Mouse (Mus musculus): ENCODE measurements at regions not wholly inside any gene's neighbourhood (a gene's known extent, or its start where the extent isn't known, plus 50 kb on each side); places are given as distances from the start of the nearest gene placed in this dataset.

DNA sequence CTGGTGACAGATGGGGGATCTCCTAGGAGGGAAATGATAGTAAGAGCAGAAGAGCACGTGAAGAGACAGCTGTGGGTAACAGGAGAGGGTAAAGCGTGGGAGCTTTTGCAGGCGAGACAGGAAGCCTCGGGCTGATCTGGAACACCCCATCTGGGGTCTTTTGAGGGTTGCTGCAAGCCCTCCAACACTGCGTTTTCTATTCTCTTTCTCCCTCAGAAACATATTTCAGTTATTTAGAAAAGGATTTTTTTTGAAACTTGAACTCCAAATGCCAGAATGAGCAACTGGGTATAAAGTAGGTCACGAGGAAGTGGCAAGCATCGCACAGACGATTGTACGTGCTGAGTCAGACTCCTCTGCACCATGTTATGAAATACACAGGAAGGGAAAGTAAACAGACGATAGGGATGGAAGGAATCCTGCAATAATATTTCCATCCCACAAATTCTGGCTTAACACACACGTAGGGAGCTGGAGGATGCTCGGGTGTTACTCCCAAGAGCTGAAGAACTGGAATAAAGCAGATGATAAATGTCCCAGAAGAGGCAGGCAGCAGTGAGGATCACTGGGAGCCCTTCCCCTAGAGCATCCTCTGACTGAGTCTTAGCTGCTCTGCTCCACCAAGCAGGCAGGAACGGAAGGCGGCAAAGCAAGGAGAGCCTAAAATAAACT is 86.0 kb upstream of the Gm9887 start:
- Histone ChIP-seq H3K27ac (peak overlapping the region; percentile 46), H3K4me3 (no peak overlapping the region; the same call in 1 of the 2 replicates)
- no peak for DNase-seq (ENCODE audit: low spot score in 2 of 2)
- no peak for TF ChIP-seq CTCF (conservative IDR thresholded peaks at IDR 0.05)

- H3K27ac ChIP-seq: peak overlapping the region; percentile 43; the same call in 1 of the 2 replicates
- DNase-seq (ENCODE audit: low spot score in 2 of 2): peak; percentile 52 to 61
- TF ChIP-seq CTCF (conservative IDR thresholded peaks at IDR 0.05): no peak
These were observed 84.5 kb upstream of the Gm9887 start for GRCm38 (mm10) chr12:69456746-69457145.

GRCm38 (mm10) chr12:69456116-69456515 is 83.9 kb upstream of the Gm9887 start:
- Histone ChIP-seq H3K4me3 (no peak overlapping the region), H3K27ac (no peak overlapping the region)
- TF ChIP-seq CTCF (conservative IDR thresholded peaks at IDR 0.05): no peak
- DNase-seq (ENCODE audit: low spot score in 2 of 2): no peak

More at GRCm38 (mm10) chr12:69456746-69457145, 84.5 kb upstream of the Gm9887 start:
- no peak overlapping the region for H3K4me3 ChIP-seq

DNA sequence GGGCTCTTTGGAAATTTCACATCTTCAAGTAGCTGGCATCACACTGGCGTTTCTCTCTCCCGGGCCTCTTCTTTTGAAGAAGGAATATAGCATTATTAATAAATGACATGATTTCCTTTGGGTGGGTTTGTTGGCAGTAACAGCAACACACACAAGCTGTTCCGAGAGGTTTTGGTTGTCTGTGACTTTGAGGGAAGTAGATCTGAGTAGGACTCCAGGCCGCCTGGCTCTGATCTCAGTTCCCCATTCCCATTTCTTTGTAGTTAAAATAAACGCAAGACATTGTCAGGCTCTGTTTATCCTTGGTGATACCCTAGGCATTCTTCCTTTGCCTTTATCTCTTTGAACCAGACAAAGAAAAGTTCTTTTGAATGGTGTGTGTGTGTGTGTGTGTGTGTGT is 83.3 kb upstream of the Gm9887 start:
- Histone ChIP-seq H3K4me3 (no peak overlapping the region), H3K27ac (peak overlapping the region; percentile 54; the same call in 1 of the 2 replicates)
- no peak for TF ChIP-seq CTCF (conservative IDR thresholded peaks at IDR 0.05)
- no peak for DNase-seq (ENCODE audit: low spot score in 2 of 2)

GRCm38 (mm10) chr12:69453544-69453943 is 81.3 kb upstream of the Gm9887 start:
- H3K4me3 ChIP-seq: no peak overlapping the region
- H3K27ac ChIP-seq: no peak overlapping the region
- no peak for TF ChIP-seq CTCF (conservative IDR thresholded peaks at IDR 0.05)
- no peak for DNase-seq (ENCODE audit: low spot score in 2 of 2)

GRCm38 (mm10) chr12:69452986-69453385 is 80.7 kb upstream of the Gm9887 start:
- no peak for TF ChIP-seq CTCF (conservative IDR thresholded peaks at IDR 0.05)
- H3K27ac ChIP-seq: no peak overlapping the region
- DNase-seq (ENCODE audit: low spot score in 2 of 2): no peak

DNA sequence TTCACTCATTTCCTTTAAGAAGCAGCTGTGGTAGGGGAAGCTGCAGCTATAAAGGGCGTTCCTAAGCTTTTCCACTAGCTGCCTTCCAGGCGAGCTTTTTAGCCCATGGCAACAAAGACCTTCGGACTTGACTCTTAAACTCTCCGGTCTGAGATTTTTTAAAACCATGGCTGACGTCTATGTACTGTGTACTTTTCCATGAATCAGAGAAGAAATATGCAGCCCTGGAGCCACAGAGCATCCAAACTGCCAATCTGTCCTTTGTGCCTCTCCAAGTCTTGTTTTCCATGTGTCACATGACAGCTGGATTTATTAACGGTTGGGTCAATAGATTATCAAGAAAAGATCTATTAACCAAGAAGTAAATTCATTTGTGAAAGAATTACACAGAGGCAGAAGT is 78.9 kb upstream of the Gm9887 start:
- DNase-seq (ENCODE audit: low spot score in 2 of 2): no peak
- Histone ChIP-seq H3K27ac (no peak overlapping the region), H3K4me3 (no peak overlapping the region)
- TF ChIP-seq CTCF (conservative IDR thresholded peaks at IDR 0.05): no peak

More at GRCm38 (mm10) chr12:69452986-69453385, 80.7 kb upstream of the Gm9887 start:
- H3K4me3 ChIP-seq: no peak overlapping the region

DNA sequence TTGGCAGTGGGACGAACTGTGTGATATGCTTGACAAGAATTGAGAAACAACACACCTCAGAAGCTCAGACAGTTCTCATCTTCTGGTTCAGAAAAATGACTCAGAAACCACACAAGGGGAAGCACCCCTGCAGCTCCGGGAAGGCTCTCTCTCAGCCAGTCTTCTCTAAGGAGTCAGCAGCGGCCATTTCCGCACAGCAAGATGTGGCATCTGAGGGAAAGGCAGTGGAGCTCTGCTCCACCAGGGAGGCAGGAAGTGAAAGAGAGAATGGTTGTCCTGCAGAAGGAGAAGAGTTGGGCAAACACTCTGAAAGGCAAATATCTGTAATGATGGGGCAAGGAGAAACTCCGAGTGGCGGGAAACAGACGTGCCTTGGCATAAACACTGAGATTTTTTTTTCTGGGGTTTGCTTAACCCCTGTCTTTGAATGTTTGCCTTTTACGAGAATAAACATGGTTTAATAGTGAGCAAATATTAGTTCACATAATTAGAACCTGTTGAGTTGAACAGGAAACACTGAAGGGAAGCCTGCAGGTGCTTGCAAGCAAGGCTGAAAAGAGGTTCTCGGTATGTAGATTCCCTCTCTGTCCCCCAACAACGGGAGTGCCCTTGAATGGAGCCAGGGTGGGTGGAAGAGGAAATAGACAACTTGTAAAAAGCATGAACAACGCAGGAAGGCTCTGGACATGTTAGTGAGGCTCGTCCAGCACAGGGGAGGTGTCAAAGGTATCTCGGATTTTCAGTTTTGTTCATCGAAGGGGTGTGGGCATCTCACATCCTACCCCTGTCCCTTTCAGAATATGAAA is 75.9 kb upstream of the Gm9887 start:
- no peak for TF ChIP-seq CTCF (conservative IDR thresholded peaks at IDR 0.05)
- DNase-seq (ENCODE audit: low spot score in 2 of 2): no peak
- no peak overlapping the region for H3K4me3 ChIP-seq
- H3K27ac ChIP-seq: peak overlapping the region; percentile 60; the same call in 1 of the 2 replicates

GRCm38 (mm10) chr12:69447322-69447827 is 75.1 kb upstream of the Gm9887 start:
- no peak for TF ChIP-seq CTCF (conservative IDR thresholded peaks at IDR 0.05)
- DNase-seq (ENCODE audit: low spot score in 2 of 2): no peak
- Histone ChIP-seq H3K27ac (peak overlapping the region; percentile 48; the same call in 1 of the 2 replicates), H3K4me3 (no peak overlapping the region)

GRCm38 (mm10) chr12:69446468-69447321 is 74.4 kb upstream of the Gm9887 start:
- Histone ChIP-seq H3K4me3 (no peak overlapping the region; the same call in 1 of the 2 replicates), H3K27ac (peak overlapping the region; percentile 48; the same call in 1 of the 2 replicates)
- no peak for TF ChIP-seq CTCF (conservative IDR thresholded peaks at IDR 0.05)
- DNase-seq (ENCODE audit: low spot score in 2 of 2): no peak

GRCm38 (mm10) chr12:69446085-69446467 is 73.8 kb upstream of the Gm9887 start:
- H3K4me3 ChIP-seq: no peak overlapping the region; the same call in 1 of the 2 replicates
- H3K27ac ChIP-seq: peak overlapping the region; percentile 48; the same call in 1 of the 2 replicates
- no peak for TF ChIP-seq CTCF (conservative IDR thresholded peaks at IDR 0.05)
- DNase-seq (ENCODE audit: low spot score in 2 of 2): no peak

- DNase-seq (ENCODE audit: low spot score in 2 of 2): no peak
- Histone ChIP-seq H3K27ac (no peak overlapping the region), H3K4me3 (no peak overlapping the region)
- no peak for TF ChIP-seq CTCF (conservative IDR thresholded peaks at IDR 0.05)
These were observed 70.1 kb upstream of the Gm9887 start for GRCm38 (mm10) chr12:69442321-69442720.
